Mouse (Mus musculus) heart, postnatal 0 days (tissue): ENCODE measurements around the gene Tufm. TPM values are rescaled to one million over a fixed set of nuclear protein-coding genes. Genes with fewer than 3 reads are reported as not detected.

Experiments used
- ATAC-seq: fragments of 200-750 bp; cut with Nextera tagmentation; 2 replicates; pipeline ENCODE4 v1.8.0; 2017; ENCODE audit warnings: low read depth, moderate number of reproducible peaks, moderate library complexity; ENCODE audit not compliant: insufficient read depth
- DNase-seq: peaks from one replicate; pipeline ENCODE4 v3.0.0-alpha.2; 2016; ENCODE audit warnings: low spot score
- H3K27ac ChIP-seq: fragments of 300-500 bp; sonication (generic); 2 replicates; pipeline ENCODE4 v1.5.1; 2014; ENCODE audit warnings: low read depth, mild to moderate bottlenecking
- H3K27me3 ChIP-seq: fragments of 300-500 bp; sonication (generic); 2 replicates; pipeline ENCODE4 v1.6.1; 2014; ENCODE audit warnings: low read length, mixed read lengths; ENCODE audit not compliant: control insufficient read depth, insufficient read depth
- H3K36me3 ChIP-seq: fragments of 300-500 bp; sonication (generic); replicated peaks from 2 replicates; pipeline ENCODE4 v1.6.1; 2014; ENCODE audit warnings: low read length, mixed read lengths; ENCODE audit not compliant: control insufficient read depth, insufficient read depth
- H3K4me1 ChIP-seq: fragments of 300-500 bp; sonication (generic); 2 replicates; pipeline ENCODE4 v1.6.1; 2014; ENCODE audit warnings: antibody characterized with exemption; ENCODE audit not compliant: control insufficient read depth, insufficient read depth
- H3K4me2 ChIP-seq: fragments of 300-500 bp; sonication (generic); 2 replicates; pipeline ENCODE4 v1.6.1; 2014; ENCODE audit warnings: low read depth, mild to moderate bottlenecking, low read length, moderate library complexity
- H3K4me3 ChIP-seq: fragments of 300-500 bp; sonication (generic); 2 replicates; pipeline ENCODE4 v1.5.1; 2014; ENCODE audit warnings: low read depth, low read length
- H3K9ac ChIP-seq: fragments of 300-500 bp; sonication (generic); replicated peaks from 2 replicates; pipeline ENCODE4 v1.6.1; 2014; ENCODE audit warnings: low read depth, low read length, mixed read lengths
- H3K9me3 ChIP-seq: fragments of 300-500 bp; sonication (generic); replicated peaks from 2 replicates; pipeline ENCODE4 v1.6.1; 2016; ENCODE audit warnings: low read length; ENCODE audit not compliant: control insufficient read depth
- CTCF ChIP-seq: IDR thresholded peaks from 2 replicates; pipeline ENCODE4 v1.5.1; 2016; ENCODE audit warnings: antibody characterized with exemption, control low read depth, low read depth
- EP300 ChIP-seq: IDR thresholded peaks from 2 replicates; pipeline ENCODE4 v1.6.1; 2016; ENCODE audit warnings: antibody characterized with exemption, low read depth
- WGBS: fragments of 180-500 bp; shearing (Covaris S2); extraction: QIAGEN DNeasy Blood & Tissue Kit; methylation state at CpG from one replicate; pipeline ENCODE4 v1.1.7; 2014; 5-methylcytosine and 5-hydroxymethylcytosine counted together
- polyA plus RNA-seq: library from polyadenylated mRNA; unstranded; fragments of >200 nt; fragmentation: Nextera tagmentation; extraction: Ambion mirVana; gene quantifications from 2 replicates; pipeline ENCODE4 v1.2.1, GENCODE M21; 2015
- total RNA-seq: library from RNA; depleted of rRNA; stranded (reverse); fragments of >200 nt; gene quantifications from 2 replicates; pipeline ENCODE4 v1.2.3, GENCODE M21; 2014; ENCODE audit warnings: low replicate concordance

The Tufm gene
- total and polyA plus RNA-seq, 2 experiments from 2014 or later = 151 to 205 TPM

DNA sequence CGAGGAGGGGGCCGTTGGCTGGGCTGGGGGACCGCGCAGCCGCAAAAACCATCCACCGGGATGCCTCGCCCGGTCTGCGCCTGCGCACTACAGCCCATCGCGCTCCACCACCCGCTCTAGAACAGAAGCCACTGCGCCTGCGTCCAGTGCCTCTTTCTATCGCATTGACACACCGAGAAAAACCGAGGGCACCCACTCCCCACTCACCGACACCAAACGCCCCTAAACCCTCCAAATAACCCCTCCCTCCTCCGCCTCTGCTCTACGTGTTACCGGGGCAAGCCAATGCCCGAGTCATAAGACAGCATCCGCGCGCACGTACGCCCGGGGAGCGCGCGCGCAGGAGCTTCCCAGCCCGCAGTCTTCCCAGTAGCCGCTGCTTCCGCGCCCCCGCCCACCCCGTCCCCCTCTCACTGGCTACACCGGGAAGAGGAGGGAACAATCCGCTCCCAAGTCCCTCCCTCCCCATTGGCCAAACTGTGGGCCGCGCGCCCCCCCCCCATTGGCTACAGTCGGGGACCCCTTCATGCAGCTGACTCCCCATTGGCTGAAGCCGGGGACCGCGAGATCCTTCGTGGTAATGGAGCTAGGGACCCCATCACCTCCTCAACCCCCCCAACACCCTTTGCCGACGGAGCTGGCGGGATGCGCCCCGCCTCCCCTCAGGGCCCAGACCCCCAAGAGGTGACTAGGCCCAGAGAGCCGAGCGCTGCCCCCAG lies 15.0 kb downstream of the Tufm start:
- Histone ChIP-seq H3K4me1 (peaks cover 8% of the 10 kb centered on the region; the same call in 1 of the 2 replicates), H3K36me3 (peaks cover 41% of the 10 kb centered on the region), H3K27me3 (no peaks in the 10 kb centered on the region), H3K4me3 (peak overlapping the region; percentile 92), H3K9me3 (no peaks in the 10 kb centered on the region), H3K4me2 (peak overlapping the region; percentile 93), H3K27ac (peak overlapping the region; percentile 99), H3K9ac (peak overlapping the region; percentile 98)
- TF ChIP-seq EP300 (no peak; the same call in 1 of the 2 replicates), CTCF (no peak)
- WGBS = 0% methylated on average over 51 of the region's 57 CpGs
- ATAC-seq (peak; percentile 86), DNase-seq (peak; percentile 97)

DNA sequence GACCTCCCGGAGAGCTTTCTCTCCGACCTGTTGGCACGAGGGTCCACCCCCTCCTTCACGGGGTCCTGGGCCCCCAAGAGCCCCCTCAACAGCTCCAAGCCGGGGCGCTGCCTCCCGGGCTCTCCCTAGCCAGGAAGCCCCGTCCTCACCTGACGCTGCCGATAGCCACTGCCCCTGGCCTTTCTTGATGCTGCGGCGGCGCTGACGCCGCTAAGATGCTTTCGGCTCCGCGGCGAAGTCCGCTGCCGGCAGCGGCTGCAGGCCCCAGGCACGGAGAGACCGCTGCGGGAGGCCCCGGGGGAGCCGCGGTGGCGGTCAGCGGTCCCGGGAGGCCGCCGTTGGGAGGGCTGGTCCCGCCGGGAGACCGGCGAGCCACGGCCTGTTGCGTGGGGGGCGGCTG lies 15.6 kb downstream of the Tufm start:
- H3K4me3 ChIP-seq = peak overlapping the region; percentile 92
- TF ChIP-seq CTCF = no peak
- no peak for TF ChIP-seq EP300
- no peaks in the 10 kb centered on the region for H3K27me3 ChIP-seq
- peaks cover 8% of the 10 kb centered on the region; the same call in 1 of the 2 replicates for H3K4me1 ChIP-seq
- DNase-seq = no peak
- peak overlapping the region; percentile 93 for H3K4me2 ChIP-seq
- H3K9ac ChIP-seq = peak overlapping the region; percentile 98
- peak overlapping the region; percentile 99 for H3K27ac ChIP-seq
- no peaks in the 10 kb centered on the region for H3K9me3 ChIP-seq
- ATAC-seq = no peak
- H3K36me3 ChIP-seq = peaks cover 35% of the 10 kb centered on the region
- WGBS = under 1% methylated on average over 40 of the region's 40 CpGs

DNA sequence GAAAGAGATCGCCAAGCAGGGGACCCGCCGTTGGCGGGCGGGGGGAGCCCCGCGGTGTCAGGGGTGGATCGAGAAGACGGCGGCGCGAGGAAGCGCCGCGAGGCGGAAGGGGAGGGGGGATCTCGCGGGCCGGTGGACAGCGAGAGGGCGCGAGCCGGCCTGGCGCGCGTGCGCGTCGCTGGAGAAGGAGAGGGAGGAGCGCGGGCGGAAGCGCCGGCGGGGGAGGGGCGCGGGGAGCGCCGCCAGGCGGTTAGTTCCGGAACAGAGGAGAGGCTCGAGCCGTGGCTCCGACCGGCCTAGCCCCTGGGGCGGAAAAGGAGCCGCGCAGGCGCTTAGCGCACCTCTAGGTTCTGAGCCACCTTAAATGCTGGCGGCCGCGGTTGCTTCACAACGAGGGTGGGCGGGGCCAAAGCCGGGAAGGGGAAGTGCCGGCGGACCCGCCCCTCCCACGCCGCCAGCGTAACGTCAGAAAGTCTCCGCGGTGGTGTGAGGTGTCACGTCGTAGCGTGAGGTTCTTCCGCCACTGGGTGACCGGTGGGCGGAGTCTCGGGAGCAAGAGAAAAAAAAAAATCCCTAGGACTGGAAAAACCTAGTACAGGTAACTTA lies 16.2 kb downstream of the Tufm start, which contains the start of gene Atxn2l:
Gene Atxn2l (minus strand): TSS at position 165 of the 606 bp plus-strand sequence.
- ATAC-seq (peak; percentile 86), DNase-seq (peak; percentile 98)
- TF ChIP-seq EP300 = peak; percentile 70; the same call in 1 of the 2 replicates
- peak; percentile 37 for TF ChIP-seq CTCF
- WGBS = under 1% methylated on average over 61 of the region's 72 CpGs
- H3K27me3 ChIP-seq = no peaks in the 10 kb centered on the region
- H3K9ac ChIP-seq = peak within 1 kb of the TSS; percentile 98
- H3K36me3 ChIP-seq = peaks cover 29% of the 10 kb centered on the region
- peak within 1 kb of the TSS; percentile 99 for H3K27ac ChIP-seq
- H3K9me3 ChIP-seq = no peaks in the 10 kb centered on the region
- H3K4me1 ChIP-seq = peaks cover 8% of the 10 kb centered on the region; the same call in 1 of the 2 replicates
- H3K4me3 ChIP-seq = peak within 1 kb of the TSS; percentile 92
- H3K4me2 ChIP-seq = peak within 1 kb of the TSS; percentile 93

GRCm38 (mm10) chr7:126504913-126505312 lies 17.8 kb downstream of the Tufm start:
- H3K4me1 ChIP-seq = peaks cover 8% of the 10 kb centered on the region; the same call in 1 of the 2 replicates
- no peak overlapping the region for H3K4me2 ChIP-seq
- ATAC-seq (no peak), DNase-seq (no peak)
- H3K4me3 ChIP-seq = no peak overlapping the region
- no peak overlapping the region for H3K9ac ChIP-seq
- H3K36me3 ChIP-seq = peaks cover 13% of the 10 kb centered on the region
- H3K27me3 ChIP-seq = no peaks in the 10 kb centered on the region
- WGBS = 49% methylated on average over 2 of the region's 2 CpGs
- no peak overlapping the region for H3K27ac ChIP-seq
- TF ChIP-seq CTCF = no peak
- TF ChIP-seq EP300 = no peak
- H3K9me3 ChIP-seq = no peaks in the 10 kb centered on the region

DNA sequence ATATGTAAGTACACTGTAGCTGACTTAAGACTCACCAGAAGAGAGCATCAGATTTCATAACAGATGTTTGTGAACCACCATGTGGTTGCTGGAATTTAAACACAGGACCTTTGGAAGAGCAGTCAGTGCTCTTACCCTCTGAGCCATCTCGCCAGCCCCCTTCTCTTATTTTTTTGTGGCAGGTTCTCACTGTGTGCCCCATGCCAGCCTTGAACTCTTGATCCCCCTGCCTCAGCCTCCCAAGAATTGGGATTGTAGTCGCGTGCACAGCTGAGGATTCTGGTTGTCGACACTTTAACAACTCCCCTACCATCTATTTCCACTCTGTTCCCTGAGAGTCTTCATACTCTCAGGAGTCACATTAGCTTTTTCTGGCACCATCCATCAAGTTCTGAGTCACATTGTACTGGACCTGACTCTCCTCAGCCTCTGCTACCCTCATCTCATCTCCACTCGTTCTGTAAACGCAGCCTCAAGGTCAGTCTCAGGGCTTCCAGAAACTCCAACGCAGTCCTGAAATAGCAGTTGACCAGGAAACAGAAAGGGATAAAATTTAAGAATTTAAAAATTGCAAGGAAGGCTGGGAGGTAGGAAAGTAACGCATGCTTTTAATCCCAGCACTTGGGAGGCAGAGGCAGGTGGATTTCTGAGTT lies 20.1 kb downstream of the Tufm start:
- no peak for ATAC-seq
- 64% methylated on average over 8 of the region's 8 CpGs for WGBS

More for the DNA sequence above, 20.1 kb downstream of the Tufm start:
- no peak overlapping the region for H3K4me2 ChIP-seq
- no peaks in the 10 kb centered on the region for H3K9me3 ChIP-seq
- H3K4me1 ChIP-seq = no peaks in the 10 kb centered on the region
- no peak for DNase-seq
- TF ChIP-seq CTCF = no peak
- TF ChIP-seq EP300 = no peak
- no peak overlapping the region for H3K27ac ChIP-seq
- no peaks in the 10 kb centered on the region for H3K27me3 ChIP-seq
- no peak overlapping the region for H3K4me3 ChIP-seq
- no peak overlapping the region for H3K9ac ChIP-seq
- H3K36me3 ChIP-seq = no peaks in the 10 kb centered on the region
